Comparison of ENCODE assay signal across 9 mouse cellular contexts in genomic region chr16:89924249-89924890, GRCm38 (mm10).
DNase-seq lines count a peak whose midpoint lies in the region; ATAC-seq and TF ChIP-seq lines count a peak whose summit lies in the region.
"Had no signal": no experiment of that assay in that cellular context is flagged by ENCODE, and none has a peak within 500 bp of the region (broad histone marks: within the 10 kb centered on the region; RNA-seq: fewer than 3 reads in every experiment).

No protein-coding gene starts in this region.

- ATAC-seq in forebrain, embryonic 12.5 days (ENCODE audit: low FRiP score), result peak; percentile 61
- ATAC-seq in intestine, embryonic 14.5 days (replicated peaks; ENCODE audit: low FRiP score, low TSS enrichment, low read depth), result peak; percentile 60

- H3K9me3 ChIP-seq in heart, embryonic 10.5 days, result no peaks in the 10 kb centered on the region
- no peaks in the 10 kb centered on the region for H3K9me3 ChIP-seq in forebrain, embryonic 12.5 days
- H3K9me3 ChIP-seq in intestine, embryonic 14.5 days (ENCODE audit: control insufficient read depth, low read length), result no peaks in the 10 kb centered on the region
- H3K9me3 ChIP-seq: liver, embryonic 15.5 days had no signal

- no peaks in the 10 kb centered on the region for H3K27me3 ChIP-seq in heart, adult 2 months (ENCODE audit: control insufficient read depth, insufficient read depth, low read length)
- no peaks in the 10 kb centered on the region for H3K27me3 ChIP-seq in heart, embryonic 10.5 days (ENCODE audit: insufficient read depth, poor library complexity, severe bottlenecking)
- H3K27me3 ChIP-seq in forebrain, embryonic 12.5 days, result no peaks in the 10 kb centered on the region
- H3K27me3 ChIP-seq in intestine, embryonic 14.5 days (replicated peaks; ENCODE audit: control insufficient read depth, insufficient read depth, low read length), result no peaks in the 10 kb centered on the region
- H3K27me3 ChIP-seq: liver, embryonic 15.5 days had no signal

- no peak for TF ChIP-seq CTCF in heart, adult 2 months (IDR thresholded peaks at IDR 0.05)

- no peaks in the 10 kb centered on the region for H3K79me2 ChIP-seq in heart, adult 2 months (replicated peaks; ENCODE audit: control insufficient read depth, insufficient read depth, low read length)

- H3K4me3 ChIP-seq in heart, adult 2 months, result no peak overlapping the region
- no peak overlapping the region for H3K4me3 ChIP-seq in heart, embryonic 10.5 days
- no peak overlapping the region for H3K4me3 ChIP-seq in forebrain, embryonic 12.5 days (replicated peaks)
- H3K4me3 ChIP-seq in intestine, embryonic 14.5 days (ENCODE audit: low read depth, low read length), result no peak overlapping the region
- H3K4me3 ChIP-seq: liver, embryonic 15.5 days had no signal

- WGBS in heart, adult 2 months, result 48% methylated on average over 14 of the region's 14 CpGs
- 66% methylated on average over 14 of the region's 14 CpGs for WGBS in heart, embryonic 10.5 days
- WGBS in forebrain, embryonic 12.5 days, result 38% methylated on average over 14 of the region's 14 CpGs
- 41% methylated on average over 14 of the region's 14 CpGs for WGBS in intestine, embryonic 14.5 days

- 0 out of 2 replicates have a peak overlapping the region, but pooled peaks have one; percentile 2 for H3K4me2 ChIP-seq in forebrain, embryonic 12.5 days
- H3K4me2 ChIP-seq in intestine, embryonic 14.5 days (ENCODE audit: low read length), result peak overlapping the region; percentile 23; the same call in 1 of the 2 replicates
- H3K4me2 ChIP-seq: liver, embryonic 15.5 days had no signal

- intact Hi-C loops in heart, adult 2 months (cut with DNase I), result no loop called here

- no peak overlapping the region for H3K9ac ChIP-seq in heart, adult 2 months (ENCODE audit: low read depth, low read length)
- no peak overlapping the region for H3K9ac ChIP-seq in forebrain, embryonic 12.5 days
- no peak overlapping the region for H3K9ac ChIP-seq in intestine, embryonic 14.5 days (ENCODE audit: low read length)
- H3K9ac ChIP-seq: liver, embryonic 15.5 days had no signal

- peak; percentile 51 for DNase-seq in heart, adult 2 months
- DNase-seq in heart, embryonic 10.5 days (ENCODE audit: low spot score), result no peak
- peak; percentile 88 for DNase-seq in adrenal gland, adult 2 months
- peak; percentile 73 for DNase-seq in intestine, embryonic 14.5 days (ENCODE audit: low spot score)
- DNase-seq in retina, postnatal 1 day, result peak; percentile 91
- no peak for DNase-seq in layer of hippocampus, adult 9-11 months
- no peak for DNase-seq in thymus, postnatal 14 days

- no peaks in the 10 kb centered on the region for H3K36me3 ChIP-seq in heart, adult 2 months (ENCODE audit: control insufficient read depth, insufficient read depth, low read length)
- H3K36me3 ChIP-seq in heart, embryonic 10.5 days, result no peaks in the 10 kb centered on the region
- no peaks in the 10 kb centered on the region for H3K36me3 ChIP-seq in forebrain, embryonic 12.5 days (replicated peaks)
- H3K36me3 ChIP-seq in intestine, embryonic 14.5 days (ENCODE audit: control insufficient read depth, insufficient read depth, low read length), result no peaks in the 10 kb centered on the region
- H3K36me3 ChIP-seq: liver, embryonic 15.5 days had no signal

- no peak for TF ChIP-seq POLR2A in heart, adult 2 months (IDR thresholded peaks at IDR 0.05; ENCODE audit: insufficient read depth, low read depth, low read length)

- no peaks in the 10 kb centered on the region for H3K4me1 ChIP-seq in heart, adult 2 months (ENCODE audit: control insufficient read depth, insufficient read depth, low read length)
- peaks cover 42% of the 10 kb centered on the region; the same call in 1 of the 2 replicates for H3K4me1 ChIP-seq in heart, embryonic 10.5 days
- H3K4me1 ChIP-seq in forebrain, embryonic 12.5 days, result peaks cover 25% of the 10 kb centered on the region
- peaks cover 9% of the 10 kb centered on the region for H3K4me1 ChIP-seq in intestine, embryonic 14.5 days (replicated peaks; ENCODE audit: control insufficient read depth, insufficient read depth, low read length)
- H3K4me1 ChIP-seq: liver, embryonic 15.5 days had no signal

- TF ChIP-seq EP300 in heart, adult 2 months (IDR thresholded peaks at IDR 0.05; ENCODE audit: insufficient read depth, low read depth, low read length), result no peak

- H3K27ac ChIP-seq in heart, adult 2 months, result no peak overlapping the region
- no peak overlapping the region for H3K27ac ChIP-seq in heart, embryonic 10.5 days
- H3K27ac ChIP-seq in forebrain, embryonic 12.5 days, result peak overlapping the region; percentile 50; the same call in 1 of the 2 replicates
- H3K27ac ChIP-seq in intestine, embryonic 14.5 days (ENCODE audit: low read depth), result no peak overlapping the region
- H3K27ac ChIP-seq: liver, embryonic 15.5 days had no signal

Comparison
In these comparisons a context has a peak if more than half of its experiments do, and no peak if none do; other contexts are left out.
1. DNase-seq: peak in heart, adult 2 months (2 of 2), adrenal gland, adult 2 months (single experiment), intestine, embryonic 14.5 days (single experiment) and retina, postnatal 1 day (single experiment); none in heart, embryonic 10.5 days (single experiment), layer of hippocampus, adult 9-11 months (single experiment) and thymus, postnatal 14 days (single experiment).